8 mouse cellular contexts compared by ENCODE assay signal in the genomic region with DNA sequence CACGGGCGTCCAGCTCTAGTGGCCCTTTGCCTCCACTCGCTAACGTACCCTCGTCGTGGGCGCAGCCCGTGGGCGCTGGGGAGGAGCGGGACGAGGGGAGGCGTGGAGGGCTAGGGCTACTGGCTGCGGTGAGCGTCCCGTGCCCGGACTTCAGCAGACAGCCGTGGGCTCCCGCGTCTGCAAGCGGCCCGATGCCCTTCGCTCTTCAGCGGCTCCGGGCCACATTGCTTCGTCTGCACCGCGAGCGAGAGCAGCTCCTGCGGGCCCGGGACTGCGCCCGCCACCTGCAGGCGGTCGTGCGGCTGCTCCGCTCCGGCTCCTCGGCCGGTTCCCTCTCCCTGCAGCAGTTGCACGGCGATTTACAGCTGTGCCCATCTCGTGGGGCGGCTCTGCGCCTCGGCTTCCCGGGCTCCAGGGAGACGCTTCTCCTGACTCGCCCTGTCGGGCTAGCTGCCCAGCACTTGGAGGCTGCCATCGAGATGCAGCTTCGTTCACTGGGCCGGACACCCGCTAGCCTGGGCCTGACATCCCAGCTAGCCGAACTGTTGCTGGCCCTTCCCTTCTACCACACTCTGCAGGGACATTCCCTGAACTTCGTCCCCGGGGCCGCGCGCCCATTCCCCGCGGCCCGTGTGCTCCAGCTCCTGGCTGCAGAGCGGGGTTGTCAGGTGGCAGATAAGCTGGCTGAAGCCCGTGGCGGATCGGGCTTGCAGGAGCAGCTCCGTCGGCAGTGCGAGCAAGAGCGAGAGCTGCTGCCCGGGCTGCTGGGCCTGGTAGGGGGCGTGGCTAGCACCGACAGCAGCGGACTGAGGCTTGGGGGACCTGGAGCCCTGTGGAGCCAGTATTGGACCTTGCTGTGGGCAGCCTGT. TPM values are rescaled to one million over a fixed set of nuclear protein-coding genes. Genes with fewer than 3 reads are reported as not detected.
A peak's percentile ranks its signal among the peaks of the same experiment; 100 is the strongest.
DNase-seq lines count a peak whose midpoint lies in the region; ATAC-seq lines count a peak whose summit lies in the region.

No protein-coding gene starts in this region.

- WGBS in intestine, embryonic 15.5 days, result under 1% methylated on average over 74 of the region's 74 CpGs
- under 1% methylated on average over 74 of the region's 74 CpGs for WGBS in liver, embryonic 11.5 days
- WGBS in stomach, embryonic 14.5 days, result under 1% methylated on average over 74 of the region's 74 CpGs

- DNase-seq in ovary, postnatal 36 days (ENCODE audit: low spot score), result peak; percentile 73
- DNase-seq in ovary, adult 18-20 months (ENCODE audit: low spot score), result no peak
- DNase-seq in cerebellum, postnatal 36 days, result peak; percentile 41 to 59
- peak; percentile 55 for DNase-seq in gastrocnemius, postnatal 25 days
- peak; percentile 77 for DNase-seq in liver, embryonic 11.5 days (ENCODE audit: low spot score)

- peak overlapping the region; percentile 86 for H3K27ac ChIP-seq in intestine, embryonic 15.5 days
- peak overlapping the region; percentile 87 for H3K27ac ChIP-seq in liver, embryonic 11.5 days (ENCODE audit: low read depth, low read length)
- peak overlapping the region; percentile 81 for H3K27ac ChIP-seq in stomach, embryonic 14.5 days (ENCODE audit: low read length)

- H3K9me3 ChIP-seq in intestine, embryonic 15.5 days, result no peaks in the 10 kb centered on the region
- no peaks in the 10 kb centered on the region for H3K9me3 ChIP-seq in liver, embryonic 11.5 days (ENCODE audit: control insufficient read depth, low read length)
- H3K9me3 ChIP-seq in stomach, embryonic 14.5 days (ENCODE audit: control insufficient read depth, low read depth, low read length), result no peaks in the 10 kb centered on the region

- H3K4me1 ChIP-seq in intestine, embryonic 15.5 days (replicated peaks), result peaks cover 16% of the 10 kb centered on the region
- peaks cover 23% of the 10 kb centered on the region for H3K4me1 ChIP-seq in liver, embryonic 11.5 days (replicated peaks; ENCODE audit: control insufficient read depth, insufficient read depth, low read length)
- peaks cover 10% of the 10 kb centered on the region; the same call in 1 of the 2 replicates for H3K4me1 ChIP-seq in stomach, embryonic 14.5 days (ENCODE audit: control insufficient read depth, insufficient read depth, low read length)

- H3K4me2 ChIP-seq in intestine, embryonic 15.5 days (replicated peaks), result peak overlapping the region; percentile 100
- H3K4me2 ChIP-seq in liver, embryonic 11.5 days, result peak overlapping the region; percentile 100
- H3K4me2 ChIP-seq in stomach, embryonic 14.5 days (replicated peaks; ENCODE audit: low read depth, low read length), result peak overlapping the region; percentile 91

- H3K9ac ChIP-seq in intestine, embryonic 15.5 days, result peak overlapping the region; percentile 88
- peak overlapping the region; percentile 95 for H3K9ac ChIP-seq in liver, embryonic 11.5 days (ENCODE audit: low read depth, low read length)
- H3K9ac ChIP-seq in stomach, embryonic 14.5 days (replicated peaks; ENCODE audit: low read depth, low read length), result peak overlapping the region; percentile 57

- peak overlapping the region; percentile 72 for H3K4me3 ChIP-seq in intestine, embryonic 15.5 days (replicated peaks)
- H3K4me3 ChIP-seq in liver, embryonic 11.5 days (ENCODE audit: low read depth, low read length), result peak overlapping the region; percentile 87
- peak overlapping the region; percentile 72 for H3K4me3 ChIP-seq in stomach, embryonic 14.5 days (ENCODE audit: low read depth, low read length)

- no peaks in the 10 kb centered on the region for H3K36me3 ChIP-seq in intestine, embryonic 15.5 days
- peaks cover 2% of the 10 kb centered on the region; the same call in 1 of the 2 replicates for H3K36me3 ChIP-seq in liver, embryonic 11.5 days (ENCODE audit: control insufficient read depth, insufficient read depth, low read length)
- H3K36me3 ChIP-seq in stomach, embryonic 14.5 days (ENCODE audit: control insufficient read depth, insufficient read depth, low read length), result no peaks in the 10 kb centered on the region

- no peaks in the 10 kb centered on the region for H3K27me3 ChIP-seq in intestine, embryonic 15.5 days (replicated peaks)
- H3K27me3 ChIP-seq in liver, embryonic 11.5 days (replicated peaks; ENCODE audit: control insufficient read depth, insufficient read depth, low read length), result no peaks in the 10 kb centered on the region; the same call in none of the 2 replicates
- no peaks in the 10 kb centered on the region for H3K27me3 ChIP-seq in stomach, embryonic 14.5 days (ENCODE audit: control insufficient read depth, insufficient read depth, low read length)

- peak; percentile 89 for ATAC-seq in intestine, embryonic 15.5 days
- ATAC-seq in liver, embryonic 11.5 days (replicated peaks; ENCODE audit: low FRiP score), result peak; percentile 77
- peak; percentile 10 for ATAC-seq in monocyte, adult 5-6 weeks (replicated peaks; ENCODE audit: insufficient number of reproducible peaks, low FRiP score, low TSS enrichment, poor library complexity, severe bottlenecking)
- ATAC-seq in stomach, embryonic 14.5 days (ENCODE audit: insufficient number of reproducible peaks, insufficient read depth, low FRiP score, low read depth), result peak; percentile 80

RNA-seq across cellular contexts. Expression of a gene that starts 0.5 kb away (rescaled TPM):
- total RNA-seq in gastrocnemius, postnatal 25 days (2021), result 1 to 10 TPM; 1.0 TPM
- 2.3 and 2.4 TPM in 2 replicates for polyA plus RNA-seq in intestine, embryonic 15.5 days (2015; fragmentation: Nextera tagmentation; extraction: Ambion mirVana)
- 2.7 and 2.9 TPM in 2 replicates for polyA plus RNA-seq in liver, embryonic 11.5 days (2014; fragmentation: Nextera tagmentation; extraction: Ambion mirVana)
- 2.5 to 5.5 TPM (median 2.6 TPM) in 3 replicates for total RNA-seq in monocyte, adult 5-6 weeks (2017)
- polyA plus RNA-seq in stomach, embryonic 14.5 days (2014; fragmentation: Nextera tagmentation; extraction: Ambion mirVana), result 1.7 and 2.0 TPM in 2 replicates

RNA-seq across cellular contexts. Expression of a gene that starts 0.5 kb away (rescaled TPM):
- total RNA-seq in gastrocnemius, postnatal 25 days (2021), result 1 to 10 TPM in 1 of 2 experiments, under 1 TPM in 1; 0.54 to 1.7 TPM
- 2.6 and 3.5 TPM in 2 replicates for polyA plus RNA-seq in intestine, embryonic 15.5 days (2015; fragmentation: Nextera tagmentation; extraction: Ambion mirVana)
- polyA plus RNA-seq in liver, embryonic 11.5 days (2014; fragmentation: Nextera tagmentation; extraction: Ambion mirVana), result 2.0 and 2.5 TPM in 2 replicates
- total RNA-seq in monocyte, adult 5-6 weeks (2017), result 0.48 to 12.5 TPM (median 1.5 TPM) in 3 replicates
- 2.0 and 3.5 TPM in 2 replicates for polyA plus RNA-seq in stomach, embryonic 14.5 days (2014; fragmentation: Nextera tagmentation; extraction: Ambion mirVana)

RNA-seq across cellular contexts. Expression of a gene that starts 6.9 kb away (rescaled TPM):
- 100 to 1,000 TPM; 109 to 113 TPM for total RNA-seq in gastrocnemius, postnatal 25 days (2021)
- polyA plus RNA-seq in intestine, embryonic 15.5 days (2015; fragmentation: Nextera tagmentation; extraction: Ambion mirVana), result 123 and 135 TPM in 2 replicates
- 110 and 115 TPM in 2 replicates for polyA plus RNA-seq in liver, embryonic 11.5 days (2014; fragmentation: Nextera tagmentation; extraction: Ambion mirVana)
- 4.4 to 38.2 TPM (median 19.3 TPM) in 3 replicates for total RNA-seq in monocyte, adult 5-6 weeks (2017)
- 114 and 129 TPM in 2 replicates for polyA plus RNA-seq in stomach, embryonic 14.5 days (2014; fragmentation: Nextera tagmentation; extraction: Ambion mirVana)

RNA-seq across cellular contexts. Expression of a gene that starts 13.4 kb away (rescaled TPM):
- 1 to 10 TPM; 6.5 to 8.1 TPM for total RNA-seq in gastrocnemius, postnatal 25 days (2021)
- 56.3 and 63.0 TPM in 2 replicates for polyA plus RNA-seq in intestine, embryonic 15.5 days (2015; fragmentation: Nextera tagmentation; extraction: Ambion mirVana)
- 88.9 and 89.6 TPM in 2 replicates for polyA plus RNA-seq in liver, embryonic 11.5 days (2014; fragmentation: Nextera tagmentation; extraction: Ambion mirVana)
- 24.8 to 42.1 TPM (median 28.8 TPM) in 3 replicates for total RNA-seq in monocyte, adult 5-6 weeks (2017)
- 24.4 and 31.2 TPM in 2 replicates for polyA plus RNA-seq in stomach, embryonic 14.5 days (2014; fragmentation: Nextera tagmentation; extraction: Ambion mirVana)

RNA-seq across cellular contexts. Expression of a gene that starts 15.8 kb away (rescaled TPM):
- not detected for total RNA-seq in gastrocnemius, postnatal 25 days (2021)
- polyA plus RNA-seq in intestine, embryonic 15.5 days (2015; fragmentation: Nextera tagmentation; extraction: Ambion mirVana), result 0.35 and 0.49 TPM in 2 replicates
- polyA plus RNA-seq in liver, embryonic 11.5 days (2014; fragmentation: Nextera tagmentation; extraction: Ambion mirVana), result 0.53 and 0.73 TPM in 2 replicates
- total RNA-seq in monocyte, adult 5-6 weeks (2017), result not detected in 3 replicates
- 1.2 and 1.8 TPM in 2 replicates for polyA plus RNA-seq in stomach, embryonic 14.5 days (2014; fragmentation: Nextera tagmentation; extraction: Ambion mirVana)

Comparison
In these comparisons a context has a peak if more than half of its experiments do, and no peak if none do; other contexts are left out.
1. ATAC-seq: peak in every context shown above with its lines; median percentile 89 in intestine, embryonic 15.5 days; 80 in stomach, embryonic 14.5 days; 77 in liver, embryonic 11.5 days; 10 in monocyte, adult 5-6 weeks.